Mouse (Mus musculus): ENCODE results near the gene Acsl4.

- peak in 1 of 2 experiments; percentile 44; a peak in 2 of 4 replicates for TF ChIP-seq CTCF (conservative IDR thresholded peaks at IDR 0.05 in 1 of 2, IDR thresholded peaks at IDR 0.05 in 1 of 2; ENCODE audit: low read depth in 2 of 2, low read length in 2 of 2)
- no peak for TF ChIP-seq MAFK (IDR thresholded peaks at IDR 0.05; ENCODE audit: insufficient replicate concordance, low read length)
- no peak for TF ChIP-seq PAX5 (IDR thresholded peaks at IDR 0.05; ENCODE audit: low read length)
- no peak for TF ChIP-seq ZNF384 (IDR thresholded peaks at IDR 0.05; ENCODE audit: low read depth, low read length)
- no peak for TF ChIP-seq USF1 (IDR thresholded peaks at IDR 0.05; ENCODE audit: low read depth, low read length)
- TF ChIP-seq GABPA (IDR thresholded peaks at IDR 0.05; ENCODE audit: insufficient replicate concordance, low read depth, low read length): no peak
Measured at GRCm38 (mm10) chrX:142387634-142388033, 2.7 kb downstream of the Acsl4 start.

Measured in CH12.LX (cell line).